Mouse (Mus musculus): ENCODE measurements around the gene Rpap3. TPM values are rescaled to one million over a fixed set of nuclear protein-coding genes. Genes with fewer than 3 reads are reported as not detected.

Gene Rpap3
- polyA plus RNA-seq, 1 experiment from 2014 or later = 36.2 TPM

DNA sequence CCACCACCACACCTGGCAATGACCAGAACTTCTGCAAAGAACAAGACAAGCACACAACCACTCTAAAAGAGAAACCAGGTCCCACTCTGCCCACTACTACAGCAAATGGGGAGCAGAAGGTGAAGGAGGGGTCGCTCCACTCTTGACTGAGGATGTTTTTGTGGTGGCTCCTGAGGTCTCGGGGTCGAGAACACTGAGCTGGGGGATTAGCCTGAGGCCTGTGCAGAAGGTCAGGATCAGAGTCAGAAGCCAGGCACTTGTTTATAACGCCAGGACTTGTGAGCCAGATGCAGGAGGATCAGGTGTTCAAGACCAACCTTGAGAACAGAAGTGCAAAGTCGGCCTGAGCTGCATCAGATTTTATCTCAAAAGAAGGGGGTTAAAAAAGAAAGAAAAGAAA, 21.9 kb upstream of the Rpap3 start:
- Histone ChIP-seq H3K4me1 (no peaks in the 10 kb centered on the region), H3K9me3 (replicated peaks) (no peaks in the 10 kb centered on the region), H3K36me3 (no peaks in the 10 kb centered on the region), H3K27me3 (ENCODE audit: low read depth, poor library complexity, severe bottlenecking) (no peaks in the 10 kb centered on the region), H3K4me3 (no peak overlapping the region), H3K27ac (no peak overlapping the region)
- WGBS = 74% methylated on average over 5 of the region's 5 CpGs
- DNase-seq (ENCODE audit: low spot score) = no peak

DNA sequence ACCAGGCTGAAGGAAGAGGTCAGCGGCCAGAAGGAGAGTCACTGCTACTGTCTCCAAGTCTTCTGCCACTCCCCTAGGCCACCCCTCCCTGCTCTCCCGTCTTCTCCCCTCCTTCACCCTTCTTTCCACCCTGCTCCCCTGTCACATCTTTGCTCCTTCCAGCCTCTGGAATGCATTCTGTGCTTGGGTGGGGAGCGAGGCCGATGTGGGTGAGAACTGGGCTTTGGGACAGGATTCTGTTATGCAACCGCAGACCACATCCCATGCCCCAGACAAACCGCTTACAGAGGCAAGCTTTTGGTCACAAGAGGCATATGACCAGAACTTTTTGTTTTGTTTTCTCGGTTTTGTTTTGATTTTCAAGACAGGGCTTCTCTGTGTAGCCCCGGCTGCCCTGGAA, 21.4 kb upstream of the Rpap3 start:
- Histone ChIP-seq H3K4me1 (0 out of 2 replicates have a peak, but pooled peaks cover 3% of the 10 kb centered on the region), H3K36me3 (no peaks in the 10 kb centered on the region), H3K4me3 (no peak overlapping the region), H3K9me3 (replicated peaks) (no peaks in the 10 kb centered on the region), H3K27ac (no peak overlapping the region), H3K27me3 (ENCODE audit: low read depth, poor library complexity, severe bottlenecking) (no peaks in the 10 kb centered on the region)
- 79% methylated on average over 8 of the region's 8 CpGs for WGBS
- no peak for DNase-seq (ENCODE audit: low spot score)

DNA sequence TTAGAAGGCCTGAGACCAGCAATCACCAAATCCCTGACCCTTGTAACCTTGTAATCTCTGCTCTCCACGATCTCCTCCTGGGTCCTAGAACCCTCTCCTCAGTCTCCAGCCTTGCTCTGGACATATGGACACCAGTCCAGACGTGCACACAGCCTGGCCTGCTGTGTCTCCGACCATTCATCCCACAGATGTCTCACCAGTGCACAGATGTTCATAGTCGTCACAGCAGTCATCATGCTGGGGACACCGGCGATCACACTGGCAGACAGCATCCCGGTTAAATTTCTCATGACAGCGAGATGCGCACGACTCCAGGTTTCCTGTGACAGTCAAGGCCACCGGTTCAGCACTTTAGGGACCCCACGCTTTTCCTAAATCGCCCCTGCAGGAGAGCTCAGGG, 20.7 kb upstream of the Rpap3 start:
- Histone ChIP-seq H3K9me3 (replicated peaks) (no peaks in the 10 kb centered on the region), H3K36me3 (no peaks in the 10 kb centered on the region), H3K4me1 (peaks cover 7% of the 10 kb centered on the region), H3K27ac (no peak overlapping the region; the same call in 1 of the 2 replicates), H3K4me3 (no peak overlapping the region), H3K27me3 (ENCODE audit: low read depth, poor library complexity, severe bottlenecking) (no peaks in the 10 kb centered on the region)
- DNase-seq (ENCODE audit: low spot score) = no peak
- 83% methylated on average over 13 of the region's 13 CpGs for WGBS

DNA sequence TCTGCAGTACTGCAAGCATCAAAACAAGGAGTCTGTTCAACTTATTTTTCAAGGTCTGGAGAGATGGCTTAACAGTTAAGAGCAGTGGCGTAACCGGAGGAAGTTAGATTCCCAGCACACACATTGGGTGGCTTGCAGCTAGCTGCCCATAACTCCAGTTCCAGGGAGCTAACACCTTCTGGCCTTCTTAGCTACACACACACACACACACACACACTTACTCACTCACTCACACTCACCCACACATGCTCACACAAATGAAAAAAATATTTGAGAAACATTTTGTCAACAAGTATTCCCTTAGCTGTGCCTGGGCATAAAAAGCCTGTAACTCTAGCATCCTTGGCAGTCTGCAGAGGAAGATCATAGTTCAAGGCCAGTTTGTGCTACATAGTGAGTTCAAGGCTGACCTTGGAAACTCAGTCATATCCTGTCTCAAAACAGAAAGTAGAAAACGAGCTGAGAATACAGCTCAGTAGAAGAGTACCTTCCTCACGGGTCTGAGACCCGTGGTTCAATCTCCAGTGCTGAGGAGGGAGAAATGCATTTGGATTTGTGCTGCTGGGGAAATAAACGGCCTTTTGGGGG, 19.7 kb upstream of the Rpap3 start:
- peaks cover 18% of the 10 kb centered on the region for H3K4me1 ChIP-seq
- H3K9me3 ChIP-seq (replicated peaks) = no peaks in the 10 kb centered on the region
- H3K36me3 ChIP-seq = no peaks in the 10 kb centered on the region
- DNase-seq (ENCODE audit: low spot score) = no peak
- no peak overlapping the region for H3K4me3 ChIP-seq
- no peaks in the 10 kb centered on the region for H3K27me3 ChIP-seq (ENCODE audit: low read depth, poor library complexity, severe bottlenecking)
- no peak overlapping the region for H3K27ac ChIP-seq
- WGBS = 82% methylated on average over 6 of the region's 6 CpGs

DNA sequence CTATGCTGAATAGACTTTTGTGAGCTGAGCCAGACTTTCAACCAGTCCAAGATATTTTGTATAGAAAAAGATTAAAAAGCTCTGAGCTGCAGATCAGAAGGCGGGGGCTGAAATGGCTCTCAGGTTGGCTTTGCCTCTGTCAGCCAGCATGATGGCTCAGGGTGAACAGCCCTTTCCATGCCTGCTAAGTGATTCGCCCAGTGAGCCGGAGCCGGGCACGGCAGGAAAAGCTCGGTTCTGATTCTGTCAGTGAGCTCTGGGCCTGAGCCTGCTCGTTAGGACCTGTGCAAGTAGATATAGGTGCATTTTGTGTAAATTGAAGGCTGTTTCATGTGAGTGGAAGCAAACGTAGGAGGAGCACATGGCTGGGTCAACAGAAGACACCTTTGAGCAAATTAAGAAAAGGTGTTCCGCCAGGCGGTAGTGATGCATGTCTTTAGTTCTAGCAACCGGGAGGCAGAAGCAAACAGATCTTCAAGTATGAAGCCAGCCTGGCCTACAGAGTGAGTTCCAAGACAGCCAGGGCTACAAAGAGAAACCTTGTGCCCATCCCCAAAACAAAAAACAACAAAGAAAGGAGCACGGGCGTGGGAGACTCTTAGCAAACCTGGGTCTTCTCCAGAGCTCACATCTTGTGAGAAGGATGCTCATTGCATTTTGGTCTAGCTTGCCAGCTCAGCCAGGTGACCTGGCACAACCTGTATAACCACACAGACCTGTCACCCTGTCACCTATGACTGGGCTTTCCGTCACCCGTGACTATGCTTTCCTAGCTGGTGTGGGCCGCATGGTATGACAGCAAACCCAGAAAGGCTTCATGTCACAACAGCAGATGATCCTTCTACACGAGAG, 18.9 kb upstream of the Rpap3 start:
- Histone ChIP-seq H3K4me1 (peaks cover 18% of the 10 kb centered on the region), H3K36me3 (no peaks in the 10 kb centered on the region), H3K4me3 (no peak overlapping the region), H3K27me3 (ENCODE audit: low read depth, poor library complexity, severe bottlenecking) (no peaks in the 10 kb centered on the region), H3K9me3 (replicated peaks) (no peaks in the 10 kb centered on the region), H3K27ac (no peak overlapping the region)
- no peak for DNase-seq (ENCODE audit: low spot score)
- 85% methylated on average over 17 of the region's 17 CpGs for WGBS

DNA sequence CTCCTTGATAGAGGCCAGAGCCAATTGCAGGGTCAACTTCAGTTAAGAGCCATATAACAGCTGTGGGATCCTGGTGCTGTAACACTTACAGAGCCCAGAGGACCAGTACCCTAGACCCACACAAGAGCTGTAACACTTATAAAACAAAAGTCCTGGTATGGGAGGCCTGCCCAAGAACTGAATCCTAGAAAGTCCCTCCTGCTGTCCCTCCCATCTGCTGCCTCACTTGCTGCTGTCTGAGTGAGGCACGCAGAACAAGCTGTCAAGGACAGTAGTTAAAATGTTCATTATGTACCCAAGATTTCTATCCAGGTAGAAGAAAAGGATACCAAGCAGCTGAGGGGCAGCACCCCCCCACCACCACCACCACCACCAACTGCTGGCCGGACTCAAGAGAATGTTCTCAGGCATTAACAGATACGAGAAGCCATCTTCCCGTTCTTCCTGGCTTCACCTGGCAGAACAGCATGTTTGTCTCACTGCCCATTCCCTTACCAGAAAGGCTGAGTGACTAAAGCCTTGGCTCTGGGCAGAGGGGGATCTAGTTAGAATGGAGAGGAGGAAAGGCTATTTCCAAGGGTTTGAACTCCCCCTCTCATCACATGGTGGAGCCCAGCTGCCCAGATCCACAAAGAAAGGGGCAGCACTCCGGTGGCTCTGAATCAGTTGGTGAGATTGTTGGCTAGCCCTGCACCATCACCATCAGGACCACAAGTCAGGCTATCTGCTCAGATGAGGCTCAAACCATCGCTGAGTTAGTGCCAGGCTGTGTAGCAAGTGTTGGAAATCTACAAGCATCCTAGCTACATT, 18.1 kb upstream of the Rpap3 start:
- H3K4me1 ChIP-seq = peaks cover 18% of the 10 kb centered on the region
- no peaks in the 10 kb centered on the region for H3K27me3 ChIP-seq (ENCODE audit: low read depth, poor library complexity, severe bottlenecking)
- no peak overlapping the region for H3K4me3 ChIP-seq
- no peaks in the 10 kb centered on the region for H3K36me3 ChIP-seq
- DNase-seq (ENCODE audit: low spot score) = no peak
- H3K27ac ChIP-seq = no peak overlapping the region
- WGBS = 89% methylated on average over 6 of the region's 6 CpGs
- H3K9me3 ChIP-seq (replicated peaks) = no peaks in the 10 kb centered on the region

DNA sequence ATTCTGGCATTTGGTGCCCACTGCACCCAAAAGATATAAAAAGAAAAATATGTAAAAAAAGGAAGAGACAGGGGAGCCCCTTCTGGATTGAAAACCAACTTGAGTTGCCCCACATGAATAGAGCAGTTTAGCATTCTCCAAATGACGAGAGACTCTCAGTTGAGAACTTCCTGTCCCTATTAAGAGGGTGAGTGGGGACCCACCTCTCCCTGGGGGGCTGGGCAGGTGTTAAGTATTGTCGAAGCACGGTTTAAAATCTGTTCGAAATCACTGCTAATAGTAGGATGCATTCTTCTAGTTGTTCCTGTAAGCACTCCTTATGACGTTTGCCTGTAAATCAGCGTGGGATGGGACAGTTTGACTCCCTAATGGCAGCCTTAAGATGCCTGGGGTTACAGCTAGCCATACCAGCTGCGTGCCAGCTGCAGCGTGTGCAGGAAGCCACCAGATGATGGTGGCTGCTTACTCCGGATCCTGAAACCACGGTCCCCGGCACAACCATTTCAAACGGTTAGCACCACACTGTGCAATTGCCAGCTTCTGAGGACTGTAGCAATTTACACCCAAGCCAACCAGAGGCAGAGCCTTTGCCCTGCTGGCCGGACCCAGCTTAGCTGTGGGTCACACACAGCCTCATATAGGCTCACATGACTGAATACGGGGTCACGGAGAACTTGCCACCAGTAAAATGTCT, 15.5 kb upstream of the Rpap3 start:
- DNase-seq (ENCODE audit: low spot score) = no peak
- H3K36me3 ChIP-seq = no peaks in the 10 kb centered on the region
- peak overlapping the region; percentile 51 for H3K27ac ChIP-seq
- H3K4me3 ChIP-seq = no peak overlapping the region
- no peaks in the 10 kb centered on the region for H3K27me3 ChIP-seq (ENCODE audit: low read depth, poor library complexity, severe bottlenecking)
- H3K4me1 ChIP-seq = peaks cover 23% of the 10 kb centered on the region
- 75% methylated on average over 15 of the region's 15 CpGs for WGBS
- no peaks in the 10 kb centered on the region for H3K9me3 ChIP-seq (replicated peaks)

DNA sequence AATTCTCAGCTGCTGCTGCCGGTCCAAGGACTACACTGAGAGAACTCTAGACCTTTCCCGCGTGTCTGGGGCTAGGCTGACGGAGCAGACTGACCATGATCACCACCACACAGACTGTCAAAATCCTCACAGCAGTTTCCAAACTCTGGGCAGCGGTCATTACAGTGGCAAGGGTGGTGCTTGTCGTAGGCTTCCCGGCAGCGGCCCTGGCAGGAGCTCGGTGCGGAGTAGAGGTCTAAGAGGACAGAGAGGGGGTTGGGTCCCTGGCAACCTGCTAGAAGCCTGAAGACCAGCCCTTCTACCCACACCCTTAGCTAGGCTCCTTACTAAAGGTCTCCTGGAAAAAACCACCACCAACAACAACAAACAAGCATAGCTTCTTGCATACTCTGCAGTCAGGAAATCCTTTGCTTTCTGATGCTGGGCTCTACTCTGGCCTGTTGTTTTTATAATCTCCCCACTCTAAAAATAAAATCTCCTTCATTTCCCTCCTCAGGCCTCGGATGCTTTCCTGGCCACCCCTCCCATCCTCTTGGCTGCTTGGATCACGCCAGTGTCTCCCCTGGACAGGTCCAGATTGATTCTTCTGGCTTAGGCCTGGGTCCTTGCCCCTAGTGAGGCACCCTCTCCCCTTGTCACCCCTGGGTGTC, 14.5 kb upstream of the Rpap3 start:
- Histone ChIP-seq H3K36me3 (no peaks in the 10 kb centered on the region), H3K9me3 (replicated peaks) (no peaks in the 10 kb centered on the region), H3K4me1 (peaks cover 23% of the 10 kb centered on the region), H3K4me3 (no peak overlapping the region), H3K27me3 (ENCODE audit: low read depth, poor library complexity, severe bottlenecking) (no peaks in the 10 kb centered on the region), H3K27ac (peak overlapping the region; percentile 46; the same call in 1 of the 2 replicates)
- no peak for DNase-seq (ENCODE audit: low spot score)
- 84% methylated on average over 12 of the region's 12 CpGs for WGBS

DNA sequence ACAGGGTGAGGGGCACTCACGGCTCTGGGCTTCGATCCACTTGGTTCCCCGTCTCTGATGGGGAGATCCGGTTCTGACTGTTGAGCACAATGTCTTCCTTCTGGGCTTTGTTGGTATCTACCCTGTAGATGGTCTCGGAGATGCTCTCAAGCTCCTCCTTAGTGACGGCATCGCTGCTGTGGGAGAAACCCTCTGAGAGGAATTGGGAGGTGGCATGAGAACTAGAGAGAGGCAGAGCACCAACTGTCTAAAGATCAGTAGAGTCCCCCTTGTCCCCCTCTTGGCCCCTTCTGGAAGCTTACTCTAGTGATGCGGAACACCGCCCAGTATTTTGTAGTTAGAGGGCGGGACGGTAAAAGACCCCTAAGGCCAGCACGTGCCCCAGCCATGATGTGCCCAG, 13.9 kb upstream of the Rpap3 start:
- DNase-seq (ENCODE audit: low spot score) = no peak
- WGBS = 91% methylated on average over 12 of the region's 12 CpGs
- Histone ChIP-seq H3K4me3 (no peak overlapping the region), H3K36me3 (no peaks in the 10 kb centered on the region), H3K9me3 (replicated peaks) (no peaks in the 10 kb centered on the region), H3K27me3 (ENCODE audit: low read depth, poor library complexity, severe bottlenecking) (no peaks in the 10 kb centered on the region), H3K27ac (0 out of 2 replicates have a peak overlapping the region, but pooled peaks have one; percentile 46), H3K4me1 (peaks cover 23% of the 10 kb centered on the region)

DNA sequence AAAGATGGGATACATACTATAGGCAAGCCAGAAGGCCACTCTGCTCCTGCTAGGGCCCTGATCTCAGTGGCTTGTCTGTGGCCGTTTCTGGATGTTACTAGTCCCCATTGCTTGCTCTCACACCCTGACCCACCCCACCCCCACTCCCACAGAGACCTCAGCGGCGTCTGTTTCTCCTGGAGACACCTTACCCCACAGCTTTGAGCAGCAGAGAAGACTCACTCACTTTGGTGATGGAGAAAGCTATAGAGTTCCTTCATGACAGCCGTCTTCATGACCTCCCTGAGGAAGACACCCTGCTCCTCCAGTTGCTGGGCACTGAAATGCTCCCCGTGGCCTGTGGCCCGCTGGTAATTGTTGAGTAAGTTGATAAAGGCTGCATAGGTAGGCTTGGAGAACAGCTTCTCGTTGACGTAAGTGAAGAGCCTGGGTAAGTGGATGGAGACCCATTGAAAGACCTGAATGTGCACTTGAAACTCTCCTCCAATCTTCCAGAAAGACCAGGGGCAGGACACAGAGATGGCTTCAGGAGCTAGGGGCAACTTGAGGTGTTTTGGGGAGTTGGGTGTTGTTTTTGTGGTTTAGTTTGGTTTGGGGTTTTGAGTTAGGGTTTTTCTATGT, 13.0 kb upstream of the Rpap3 start:
- DNase-seq (ENCODE audit: low spot score) = no peak
- Histone ChIP-seq H3K27ac (peak overlapping the region; percentile 59), H3K4me1 (peaks cover 23% of the 10 kb centered on the region), H3K4me3 (no peak overlapping the region), H3K27me3 (ENCODE audit: low read depth, poor library complexity, severe bottlenecking) (no peaks in the 10 kb centered on the region), H3K9me3 (replicated peaks) (no peaks in the 10 kb centered on the region), H3K36me3 (no peaks in the 10 kb centered on the region)
- WGBS = 87% methylated on average over 8 of the region's 8 CpGs

DNA sequence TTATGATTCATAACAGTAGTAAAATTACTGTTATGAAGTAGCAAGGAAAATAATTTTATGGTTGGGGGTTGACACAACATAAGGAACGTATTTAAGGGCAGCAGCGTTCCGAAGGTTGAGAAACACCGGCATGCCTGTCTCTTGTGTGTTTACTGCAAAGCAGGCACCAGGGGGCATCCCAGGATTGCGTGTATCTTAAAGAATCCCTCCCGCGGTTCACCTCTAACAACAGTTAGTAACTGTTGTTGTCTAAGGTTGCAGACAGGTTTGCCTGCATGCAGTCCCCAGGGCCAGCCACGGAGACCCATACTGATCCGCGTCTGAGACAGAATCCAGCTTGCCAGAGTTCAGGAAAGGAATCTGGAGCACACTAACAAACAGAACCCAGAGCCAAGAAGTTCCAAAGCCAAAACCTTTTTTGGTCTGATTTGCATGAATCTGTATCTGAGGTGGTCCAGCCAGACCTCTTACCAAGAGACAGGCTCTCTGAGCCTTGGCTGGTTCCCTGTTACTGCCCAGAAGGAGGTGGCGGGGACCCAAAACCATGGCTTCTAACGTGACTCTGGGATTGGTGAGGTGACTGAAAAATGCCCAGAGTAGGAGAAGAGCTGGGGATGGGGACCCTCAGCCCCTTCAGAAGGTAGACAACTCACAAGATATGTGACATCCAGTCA, 12.4 kb upstream of the Rpap3 start:
- no peaks in the 10 kb centered on the region for H3K27me3 ChIP-seq (ENCODE audit: low read depth, poor library complexity, severe bottlenecking)
- no peaks in the 10 kb centered on the region for H3K36me3 ChIP-seq
- WGBS = 34% methylated on average over 12 of the region's 12 CpGs
- H3K9me3 ChIP-seq (replicated peaks) = no peaks in the 10 kb centered on the region
- peaks cover 28% of the 10 kb centered on the region for H3K4me1 ChIP-seq
- H3K27ac ChIP-seq = peak overlapping the region; percentile 59; the same call in 1 of the 2 replicates
- peak; percentile 77 for DNase-seq (ENCODE audit: low spot score)
- H3K4me3 ChIP-seq = no peak overlapping the region
